Mouse (Mus musculus) central nervous system, embryonic 14 days (tissue): ENCODE data around the gene Amy2a2. TPM values are rescaled to one million over a fixed set of nuclear protein-coding genes. Genes with fewer than 3 reads are reported as not detected.

Source experiments
- polyA plus RNA-seq: library from polyadenylated mRNA; depleted of rRNA; stranded (reverse); fragments of >200 nt; gene quantifications from 2 replicates; pipeline ENCODE4 v1.2.3, GENCODE M21; 2012; rRNA removed

Amy2a2 gene
- 0.04 and 0.05 TPM in 2 replicates for polyA plus RNA-seq

DNA sequence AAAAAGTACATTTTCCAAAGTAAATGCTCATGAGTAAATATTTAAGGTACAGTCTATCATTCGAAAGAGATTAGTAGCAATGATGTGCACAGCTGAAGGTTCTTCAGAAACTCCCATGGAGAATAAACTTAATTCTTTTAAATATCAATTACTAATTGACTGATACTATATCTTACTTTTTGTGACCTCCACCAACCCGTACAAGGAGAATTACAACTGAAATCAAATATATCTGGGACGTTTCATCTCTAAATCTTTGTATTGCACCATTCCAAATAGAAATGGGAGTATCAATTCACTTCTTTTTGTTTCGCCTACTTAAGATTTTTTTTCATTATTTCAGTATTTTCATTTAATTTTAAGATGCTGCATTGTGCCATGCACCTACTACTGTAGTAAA, at the start of gene Amy2a2:
TSS of gene Amy2a2 (minus strand) at position 101 of the 400 bp plus-strand sequence.

GRCm38 (mm10) chr3:113323952-113324351, 32.5 kb downstream of the Amy2a2 start, which contains the start of gene Amy2a3:
TSS of gene Amy2a3 (minus strand) at chr3:113324052.

Other genes with a start within 250 kb of the Amy2a2 start
- gene Amy2a5, start 97.8 kb downstream of the Amy2a2 start, polyA plus RNA-seq = not detected in 2 replicates
- gene Amy2a4, start 65.2 kb downstream of the Amy2a2 start, polyA plus RNA-seq = 0.04 and 0.05 TPM in 2 replicates
- 0.04 and 0.05 TPM in 2 replicates for gene Amy2a3, start 32.6 kb downstream of the Amy2a2 start, polyA plus RNA-seq
- gene Amy2a1, start 175.8 kb upstream of the Amy2a2 start, polyA plus RNA-seq = not detected in 2 replicates